Mouse (Mus musculus) gastrocnemius, postnatal 25 days (tissue): ENCODE data around the gene Gpr21. TPM values are rescaled to one million over a fixed set of nuclear protein-coding genes. Genes with fewer than 3 reads are reported as not detected.
"Not testable (repeated sequence)": the region's sequence is repeated elsewhere in the genome, so short reads cannot be mapped to it uniquely, and the experiment has no call there.

ENCODE experiments used
- DNase-seq: peaks from one replicate; pipeline ENCODE4 v3.0.0; 2022
- long read RNA-seq, 2 experiments: library from polyadenylated mRNA; stranded (forward); transcript quantifications; one replicate each; pipeline ENCODE4 v2.0.0; 2021
- total RNA-seq, 2 experiments: library from RNA; stranded (reverse); gene quantifications; 1 replicate in 1 of 2; 2 replicates in 1 of 2; pipeline ENCODE4 v1.2.3; 2021

Gpr21 gene
- under 1 TPM; 0.51 to 0.83 TPM for total RNA-seq
- long read RNA-seq, experiment 1: 0 reads
- long read RNA-seq, experiment 2: 0 reads

GRCm38 (mm10) chr2:37516030-37516710 lies at the start of gene Gpr21:
TSS of gene Gpr21 (plus strand) at chr2:37516332.
- DNase-seq: no peak

GRCm38 (mm10) chr2:37479559-37479958 lies 36.6 kb upstream of the Gpr21 start:
- no peak for DNase-seq

- DNase-seq: no peak
Observed at GRCm38 (mm10) chr2:37480039-37480438, 36.1 kb upstream of the Gpr21 start.

- no peak for DNase-seq
Observed at GRCm38 (mm10) chr2:37484165-37484564, 32.0 kb upstream of the Gpr21 start.

GRCm38 (mm10) chr2:37485370-37485769 lies 30.8 kb upstream of the Gpr21 start:
- DNase-seq: no peak

GRCm38 (mm10) chr2:37486408-37486807 lies 29.7 kb upstream of the Gpr21 start:
- DNase-seq: no peak

- no peak for DNase-seq
Observed at GRCm38 (mm10) chr2:37488956-37489355, 27.2 kb upstream of the Gpr21 start.

GRCm38 (mm10) chr2:37497321-37497720 lies 18.8 kb upstream of the Gpr21 start:
- no peak for DNase-seq

GRCm38 (mm10) chr2:37505856-37506255 lies 10.3 kb upstream of the Gpr21 start:
- not testable (repeated sequence) for DNase-seq

GRCm38 (mm10) chr2:37511134-37511901 lies 4.8 kb upstream of the Gpr21 start:
- no peak for DNase-seq

GRCm38 (mm10) chr2:37516922-37517462 lies 860 bp downstream of the Gpr21 start:
- DNase-seq: no peak

GRCm38 (mm10) chr2:37518561-37519285 lies 2.6 kb downstream of the Gpr21 start:
- DNase-seq: no peak

GRCm38 (mm10) chr2:37519286-37519640 lies 3.1 kb downstream of the Gpr21 start:
- DNase-seq: no peak

- DNase-seq: no peak
Observed at GRCm38 (mm10) chr2:37527587-37527986, 11.5 kb downstream of the Gpr21 start.

- DNase-seq: no peak
Observed at GRCm38 (mm10) chr2:37529397-37529796, 13.3 kb downstream of the Gpr21 start.

GRCm38 (mm10) chr2:37530766-37531165 lies 14.6 kb downstream of the Gpr21 start:
- DNase-seq: no peak

- DNase-seq: no peak
Observed at GRCm38 (mm10) chr2:37531639-37532038, 15.5 kb downstream of the Gpr21 start.

GRCm38 (mm10) chr2:37549346-37550012 lies 33.3 kb downstream of the Gpr21 start:
- no peak for DNase-seq

- no peak for DNase-seq
Observed at GRCm38 (mm10) chr2:37556366-37556765, 40.2 kb downstream of the Gpr21 start.

GRCm38 (mm10) chr2:37565579-37565978 lies 49.4 kb downstream of the Gpr21 start:
- DNase-seq: no peak

- no peak for DNase-seq
Observed at GRCm38 (mm10) chr2:37566035-37566434, 49.9 kb downstream of the Gpr21 start.

- no peak for DNase-seq
Observed at GRCm38 (mm10) chr2:37569888-37570287, 53.8 kb downstream of the Gpr21 start.
